Mouse (Mus musculus) liver, embryonic 18 days (tissue): ENCODE results near the gene Cd83. TPM values are rescaled to one million over a fixed set of nuclear protein-coding genes. Genes with fewer than 3 reads are reported as not detected.

Experiments used
- polyA plus RNA-seq: library from polyadenylated mRNA; depleted of rRNA; stranded (reverse); fragments of >200 nt; gene quantifications from 2 replicates; pipeline ENCODE4 v1.2.3, GENCODE M21; 2012; rRNA removed

Gene Cd83
- 0.85 and 1.1 TPM in 2 replicates for polyA plus RNA-seq

DNA sequence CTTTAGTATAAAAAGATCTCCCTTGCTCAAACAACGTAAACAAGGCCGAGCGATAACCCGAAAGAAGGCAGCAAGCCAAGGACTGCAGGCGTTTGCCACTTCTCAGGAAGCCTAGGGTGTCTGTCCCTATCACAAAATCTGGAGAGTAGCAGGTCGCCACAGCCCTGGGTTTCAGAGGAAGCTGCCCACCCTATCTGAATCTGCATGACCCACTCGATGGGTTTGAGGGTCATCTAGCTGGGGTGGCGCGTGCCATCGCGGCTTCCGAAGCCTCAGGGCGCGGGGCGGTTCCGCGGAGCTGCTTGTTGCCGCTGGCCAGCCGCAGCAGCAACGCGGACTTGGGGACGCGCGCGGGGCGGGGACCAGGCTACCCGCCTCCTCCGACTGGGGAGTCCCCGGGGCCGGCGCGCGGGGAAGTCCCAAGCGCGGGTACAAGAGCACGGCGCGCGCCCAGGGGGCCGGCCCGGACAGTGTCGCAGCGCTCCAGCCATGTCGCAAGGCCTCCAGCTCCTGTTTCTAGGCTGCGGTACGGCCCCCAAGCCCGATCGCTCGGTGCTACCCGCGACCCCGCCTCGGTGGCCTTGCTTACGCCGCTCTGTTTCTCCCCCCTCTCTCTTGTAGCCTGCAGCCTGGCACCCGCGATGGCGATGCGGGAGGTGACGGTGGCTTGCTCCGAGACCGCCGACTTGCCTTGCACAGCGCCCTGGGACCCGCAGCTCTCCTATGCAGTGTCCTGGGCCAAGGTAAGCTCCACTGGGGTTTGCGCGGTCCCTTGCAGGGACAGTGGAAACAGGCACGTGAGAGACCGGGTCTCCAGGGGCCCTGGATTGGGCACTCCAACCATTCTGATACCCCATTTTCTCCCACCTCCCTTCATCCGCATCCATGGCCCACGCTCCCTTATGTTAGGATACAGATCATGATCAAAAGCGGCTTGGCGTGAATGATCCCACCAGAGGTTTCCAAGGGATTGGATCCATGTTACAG lies at the start of gene Cd83:
Cd83 (plus strand) TSS at position 51 of the 987 bp plus-strand sequence.

Other genes starting within 250 kb of the Cd83 start
- gene Mcur1, start 224.6 kb upstream of the Cd83 start, polyA plus RNA-seq, result 5.8 and 7.0 TPM in 2 replicates
- gene Rnf182, start 169.1 kb upstream of the Cd83 start, polyA plus RNA-seq, result 0.01 TPM in 1 of 2 replicates, not detected in the other